Mouse (Mus musculus): ENCODE measurements at regions not wholly inside any gene's neighbourhood (a gene's known extent, or its start where the extent isn't known, plus 50 kb on each side); places are given as distances from the start of the nearest gene placed in this dataset.
"Not testable (repeated sequence)": the region's sequence is repeated elsewhere in the genome, so short reads cannot be mapped to it uniquely, and the experiment has no call there.

DNA sequence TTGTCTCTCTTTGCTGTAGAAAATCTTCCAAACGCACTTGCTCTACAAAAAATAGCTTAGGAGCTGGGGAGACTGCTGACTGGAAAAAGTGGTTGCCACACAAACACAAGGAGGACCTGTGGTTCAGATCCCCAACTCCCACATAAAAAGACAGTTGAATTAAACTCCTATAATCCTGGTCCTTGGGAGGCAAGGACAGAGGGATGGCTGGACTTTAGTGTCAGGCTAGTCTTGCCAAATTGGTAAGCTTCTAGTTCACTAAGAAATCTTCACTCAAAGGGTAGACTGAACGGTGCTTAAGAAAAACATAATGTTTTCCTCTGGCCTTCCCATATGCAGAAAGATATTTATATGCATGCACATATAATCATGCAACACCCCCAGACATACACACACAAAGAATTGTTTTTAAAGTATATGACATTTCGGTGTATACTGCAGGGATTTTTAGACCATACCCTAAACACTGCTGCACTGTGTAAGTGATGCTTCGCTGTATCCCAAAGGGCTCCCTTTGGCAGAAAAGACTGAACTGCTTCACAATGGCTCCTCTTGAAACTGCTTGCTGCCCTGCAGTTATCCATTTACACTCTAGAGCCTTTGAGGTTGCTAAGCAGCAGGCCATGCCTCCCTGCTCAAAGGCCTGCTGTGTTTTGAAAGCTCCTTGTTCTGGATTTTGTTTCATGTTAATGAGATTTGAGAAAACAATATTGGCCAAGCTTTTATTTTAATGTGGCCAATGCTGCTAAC is 1299.3 kb downstream of the Zfp704 start:
- DNase-seq (ENCODE audit: extremely low spot score in 1 of 2, low spot score in 1 of 2): no peak

DNA sequence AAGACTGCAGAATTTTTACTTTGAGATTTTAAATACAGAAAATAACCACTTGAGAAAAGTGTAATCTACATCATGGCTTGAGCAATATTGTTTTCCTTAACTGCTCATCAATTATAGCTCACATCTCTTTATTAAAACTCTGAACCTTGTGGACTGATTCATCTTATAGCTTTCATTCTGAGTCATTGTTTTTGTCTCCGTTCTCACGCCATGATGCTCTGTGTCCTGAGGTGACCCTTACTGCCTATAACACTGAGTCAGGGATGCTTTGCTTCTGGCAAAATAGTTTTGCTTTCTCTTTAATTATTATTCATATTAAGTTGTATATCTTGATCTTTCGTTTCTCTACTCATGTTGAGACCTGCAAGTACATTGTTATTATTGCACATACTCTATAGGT is 1302.6 kb downstream of the Zfp704 start:
- no peak for DNase-seq (ENCODE audit: extremely low spot score in 1 of 2, low spot score in 1 of 2)

DNA sequence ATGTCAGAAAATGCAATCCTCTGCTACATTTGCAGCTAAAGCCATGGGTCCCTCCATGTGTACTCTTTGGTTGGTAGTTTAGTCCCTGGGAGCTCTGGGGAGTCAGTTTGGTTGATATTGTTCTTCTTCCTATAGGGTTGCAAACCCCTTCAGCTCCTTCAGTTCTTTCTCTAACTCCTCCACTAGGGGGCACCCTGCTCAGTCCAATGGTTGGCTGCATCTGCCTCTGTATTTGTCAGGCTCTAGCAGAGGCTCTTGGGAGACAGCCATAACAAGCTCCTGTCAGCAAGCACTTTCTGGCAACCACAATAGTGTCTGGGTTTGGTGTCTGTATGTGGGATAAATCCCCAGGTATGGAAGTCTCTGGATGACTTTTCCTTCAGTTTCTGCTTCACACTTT is 1305.1 kb downstream of the Zfp704 start:
- peak in 1 of 2 experiments; percentile 10 for DNase-seq (ENCODE audit: extremely low spot score in 1 of 2, low spot score in 1 of 2)

DNA sequence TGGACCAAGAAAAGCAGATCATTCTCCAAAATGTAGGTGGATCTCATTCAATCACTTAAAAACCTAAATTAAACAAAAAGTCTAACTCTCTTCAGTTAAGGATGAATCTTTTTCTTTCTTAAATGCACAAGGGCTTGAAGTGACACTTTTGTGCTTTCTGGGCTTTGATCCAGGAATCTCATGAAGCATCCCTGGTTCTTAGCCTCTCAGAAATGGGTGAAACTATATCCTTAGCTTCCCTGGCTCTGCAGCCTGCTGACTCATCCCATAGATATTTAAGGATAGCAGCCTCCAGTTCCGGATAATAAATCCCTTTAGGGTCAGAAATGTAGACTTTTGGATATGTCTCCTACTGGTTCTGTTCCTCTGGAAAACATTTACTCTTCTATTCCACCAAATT is 1316.8 kb downstream of the Zfp704 start:
- DNase-seq (ENCODE audit: extremely low spot score in 1 of 2, low spot score in 1 of 2): no peak

DNA sequence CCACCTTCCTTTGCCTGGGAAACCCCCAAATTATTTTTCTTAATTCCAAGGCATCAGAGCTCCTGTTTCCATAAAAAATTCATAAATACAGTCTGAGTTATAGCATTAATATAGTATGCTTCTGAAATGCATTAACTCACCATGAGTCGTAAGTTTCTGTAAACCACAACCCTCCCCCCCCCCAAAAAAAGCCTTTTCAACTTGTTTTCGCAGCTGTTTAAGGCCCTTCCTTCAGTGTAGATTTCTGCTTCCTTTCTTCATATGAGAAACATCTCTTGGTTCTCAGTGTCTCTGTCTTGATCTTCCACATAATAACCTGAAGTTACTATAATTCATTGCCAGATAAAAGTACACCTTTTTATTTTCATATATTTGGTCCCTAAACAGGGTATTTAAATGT is 1320.3 kb downstream of the Zfp704 start:
- no peak for DNase-seq (ENCODE audit: extremely low spot score in 1 of 2, low spot score in 1 of 2)

DNA sequence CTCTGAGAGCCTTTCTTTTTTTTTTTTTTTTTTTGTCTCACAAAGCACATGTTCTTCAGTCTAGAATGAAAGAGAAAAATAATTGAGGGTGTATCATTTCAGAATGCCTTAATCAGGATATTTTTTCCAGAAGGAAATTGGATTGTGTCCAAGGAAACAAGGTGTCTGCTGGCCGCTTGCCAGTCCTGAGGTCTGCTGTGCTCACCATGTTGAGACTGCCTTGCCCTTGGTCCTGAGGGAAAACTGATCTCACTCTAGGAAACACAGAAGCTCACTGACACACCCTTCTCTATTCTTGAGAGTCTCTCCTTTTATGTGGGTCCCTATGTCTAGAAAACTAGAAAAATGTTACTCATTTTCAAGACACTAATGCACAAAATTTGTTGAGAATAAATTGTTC is 1321.4 kb downstream of the Zfp704 start:
- no peak for DNase-seq (ENCODE audit: extremely low spot score in 1 of 2, low spot score in 1 of 2)

DNA sequence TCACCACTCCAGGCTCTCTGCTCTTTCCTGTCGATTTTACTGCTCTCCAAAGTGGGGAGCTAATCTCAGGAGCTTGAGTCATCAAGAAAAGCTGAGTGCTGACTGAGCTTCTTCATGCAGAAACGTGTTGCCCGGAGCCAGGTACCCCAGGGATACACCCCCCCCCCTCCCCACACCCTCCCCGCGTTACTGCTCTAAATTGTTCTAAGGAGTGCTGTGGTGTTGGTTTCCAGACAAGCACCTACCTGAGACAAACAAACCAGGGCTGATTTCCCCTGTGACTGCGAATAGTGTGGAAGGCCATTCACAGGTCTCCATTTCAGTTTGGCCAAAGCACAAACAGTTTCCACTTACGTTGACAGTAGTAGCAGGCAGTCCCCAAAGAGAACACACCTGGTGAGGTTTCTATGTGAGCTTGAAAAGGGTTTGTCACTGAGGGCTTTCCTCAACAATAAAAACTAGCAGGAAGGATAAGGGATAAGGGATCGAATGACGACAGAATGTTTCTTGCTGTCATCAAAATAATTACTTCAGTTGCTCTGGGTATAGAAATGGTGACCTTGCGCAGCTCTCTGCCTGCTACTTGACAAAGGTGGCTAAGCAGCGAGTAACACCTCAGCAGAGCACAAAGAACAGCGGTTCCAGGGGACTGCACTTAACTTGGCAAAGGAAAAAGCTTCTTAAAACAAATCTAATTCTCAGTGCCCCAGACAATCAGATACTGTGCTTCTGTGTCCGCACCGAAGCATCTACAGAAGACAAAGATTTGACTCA is 1325.0 kb downstream of the Zfp704 start:
- no peak for DNase-seq (ENCODE audit: extremely low spot score in 1 of 2, low spot score in 1 of 2)

DNA sequence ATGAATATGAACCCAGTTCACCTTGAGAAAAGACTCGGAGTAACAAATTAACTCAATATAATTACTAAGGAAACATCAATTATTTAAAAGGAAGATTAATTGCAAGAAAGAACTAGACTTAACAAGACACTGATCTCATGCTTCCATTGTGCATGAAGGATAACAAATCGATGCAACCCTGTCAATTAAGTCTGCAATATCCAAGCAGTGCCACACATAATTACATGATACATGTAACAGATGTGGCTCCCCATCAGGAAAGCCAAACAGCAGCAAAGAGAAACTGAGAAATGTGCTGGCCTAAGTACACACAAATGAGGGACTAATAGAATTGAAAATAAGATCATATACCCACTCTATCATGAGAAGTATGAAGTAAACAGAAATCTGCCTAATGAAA is 1327.5 kb downstream of the Zfp704 start:
- DNase-seq (ENCODE audit: extremely low spot score in 1 of 2, low spot score in 1 of 2): no peak

DNA sequence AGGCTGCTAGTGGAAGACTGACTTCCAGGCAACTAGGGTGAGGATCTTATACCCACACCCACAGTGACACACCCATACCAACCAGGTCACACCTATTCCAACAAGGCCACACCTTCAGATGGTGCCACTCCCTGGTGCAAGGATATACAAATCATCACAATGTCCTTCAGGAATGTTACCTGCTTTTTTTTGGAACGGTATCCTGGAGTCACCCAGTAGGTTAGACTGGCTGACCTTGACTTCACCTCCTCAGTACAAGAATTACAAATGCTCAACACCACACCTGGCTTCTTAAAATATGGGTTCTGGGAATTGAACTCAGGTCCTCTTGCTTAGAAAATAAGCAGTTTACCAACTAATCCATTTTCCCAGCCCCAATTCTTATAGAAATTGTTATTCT is 1333.2 kb downstream of the Zfp704 start:
- DNase-seq (ENCODE audit: extremely low spot score in 1 of 2, low spot score in 1 of 2): no peak

DNA sequence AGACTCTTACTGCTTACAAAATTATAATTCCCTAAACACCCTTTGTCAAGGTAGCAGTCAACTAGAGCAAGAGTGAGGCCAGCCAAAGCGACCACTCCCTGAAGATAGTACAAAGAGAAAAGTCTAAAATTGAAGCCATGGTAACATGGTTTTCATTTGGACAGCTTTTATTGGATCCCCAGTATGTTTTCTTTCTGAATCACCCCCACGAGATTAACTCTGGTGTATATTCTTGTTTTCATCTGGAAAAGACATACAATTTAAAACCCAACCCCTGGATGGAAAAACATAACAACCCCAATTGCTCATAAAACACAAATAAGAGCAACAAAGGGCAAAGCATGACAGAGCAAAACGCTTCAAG is 1339.0 kb downstream of the Zfp704 start:
- no peak for DNase-seq (ENCODE audit: extremely low spot score in 1 of 2, low spot score in 1 of 2)

DNA sequence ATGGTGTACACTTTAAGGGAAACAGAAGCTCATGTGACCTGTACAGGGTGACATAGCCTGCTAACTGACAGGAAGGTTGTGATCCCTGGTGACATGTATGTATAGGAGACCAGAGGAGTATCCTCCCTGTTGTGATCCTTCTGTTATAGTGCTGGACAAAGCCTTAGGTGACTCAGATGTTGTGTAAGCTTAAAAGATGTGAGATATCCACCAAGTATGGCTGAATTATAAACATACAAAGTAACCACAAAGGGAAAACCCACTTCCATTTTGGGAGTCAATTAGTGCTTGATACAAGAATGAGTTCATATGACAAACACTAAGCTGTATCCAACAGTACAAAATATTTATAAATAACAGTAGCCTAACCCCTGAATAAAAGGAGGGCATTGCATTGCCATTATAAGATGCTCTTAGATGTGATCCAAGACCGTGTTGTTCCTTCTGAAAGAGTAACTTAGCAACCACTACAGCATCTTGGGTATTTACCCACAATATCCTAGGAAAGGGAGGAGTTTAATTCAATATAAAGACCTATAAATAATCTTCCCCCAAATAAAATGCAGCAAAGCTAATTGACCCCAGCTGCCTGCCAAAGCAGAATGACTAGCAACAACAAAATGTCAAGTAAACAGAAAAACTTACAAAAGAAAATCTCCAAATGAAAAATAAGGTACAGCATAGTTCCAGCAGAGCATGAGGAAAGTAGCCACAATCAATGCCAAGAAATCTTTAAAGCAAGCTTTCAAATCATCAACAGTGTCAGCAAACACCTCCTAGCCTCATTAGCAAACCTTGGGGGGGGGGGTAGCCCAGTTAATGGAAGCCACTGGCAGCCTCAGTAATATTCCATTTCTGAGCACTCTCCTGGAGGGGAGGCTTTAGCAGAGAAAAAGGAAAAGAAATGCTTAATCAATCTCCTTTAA is 1339.6 kb downstream of the Zfp704 start:
- no peak for DNase-seq (ENCODE audit: extremely low spot score in 1 of 2, low spot score in 1 of 2)

DNA sequence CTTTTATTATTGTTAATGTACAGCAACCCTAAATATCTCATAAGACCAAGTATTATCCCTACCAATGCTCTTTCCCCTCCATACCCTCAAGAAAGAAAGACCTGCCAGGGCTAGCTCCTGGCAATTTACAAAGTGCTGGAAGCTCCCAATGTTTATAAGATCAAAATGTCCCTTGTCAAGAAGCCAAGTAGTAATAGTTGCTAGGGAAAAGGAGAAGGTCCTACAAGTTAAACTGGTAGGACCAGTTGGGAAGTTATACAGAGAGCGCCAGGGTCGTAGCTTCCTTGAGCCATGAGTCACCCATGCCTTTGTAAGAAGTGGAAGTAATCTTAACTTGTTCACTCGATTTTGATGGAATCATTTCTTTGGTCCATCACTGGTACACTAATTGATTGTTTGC is 1344.1 kb downstream of the Zfp704 start:
- DNase-seq (ENCODE audit: extremely low spot score in 1 of 2, low spot score in 1 of 2): no peak

DNA sequence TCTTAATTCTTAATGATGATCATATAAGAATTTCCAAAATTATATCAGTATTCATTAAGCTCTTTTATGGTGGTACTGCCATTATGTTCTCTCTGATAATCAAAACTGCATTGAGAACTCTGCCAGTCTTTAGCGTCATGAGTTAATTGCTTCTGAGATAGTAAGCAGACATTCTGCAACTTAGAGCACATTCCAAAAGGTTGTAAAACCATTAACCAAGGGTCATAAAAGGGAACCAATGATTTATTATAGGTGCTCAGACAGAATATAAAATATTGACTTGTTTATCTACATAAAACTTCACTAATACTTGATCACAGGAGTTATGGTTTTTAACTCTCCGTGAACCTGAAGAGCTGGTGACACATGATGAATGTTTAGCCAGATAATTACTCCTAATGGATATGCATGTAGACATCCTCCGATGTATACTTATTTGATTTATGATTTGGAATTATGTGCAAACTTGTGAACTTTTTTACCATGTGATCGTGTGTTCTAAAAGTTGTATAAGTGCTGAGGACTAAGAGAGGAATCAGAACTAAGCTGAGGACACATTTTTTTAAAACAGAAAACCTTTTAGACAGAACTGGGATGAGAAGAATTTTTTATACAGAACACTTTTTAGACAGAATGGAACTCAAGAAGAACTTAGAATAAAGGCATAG is 1345.4 kb downstream of the Zfp704 start:
- DNase-seq (ENCODE audit: extremely low spot score in 1 of 2, low spot score in 1 of 2): no peak

DNA sequence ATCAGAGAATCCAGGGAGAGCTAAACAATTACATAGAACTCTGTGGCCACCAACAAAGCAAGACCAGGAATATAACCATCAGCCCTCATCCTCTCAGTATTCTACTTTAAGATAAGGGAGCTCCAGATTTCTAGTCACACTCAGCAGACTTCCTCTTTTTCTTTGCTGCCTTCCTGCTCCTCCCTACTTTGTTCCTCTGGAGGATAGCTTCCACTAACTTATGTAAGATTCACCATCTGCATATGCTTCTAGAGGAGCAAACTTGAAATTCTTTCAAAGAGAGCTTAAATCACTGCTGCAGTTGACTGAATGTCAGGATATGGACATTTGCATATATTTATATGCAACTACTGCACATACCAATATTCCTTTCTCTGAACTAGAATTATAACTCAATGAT is 1352.6 kb downstream of the Zfp704 start:
- DNase-seq (ENCODE audit: extremely low spot score in 1 of 2, low spot score in 1 of 2): no peak

DNA sequence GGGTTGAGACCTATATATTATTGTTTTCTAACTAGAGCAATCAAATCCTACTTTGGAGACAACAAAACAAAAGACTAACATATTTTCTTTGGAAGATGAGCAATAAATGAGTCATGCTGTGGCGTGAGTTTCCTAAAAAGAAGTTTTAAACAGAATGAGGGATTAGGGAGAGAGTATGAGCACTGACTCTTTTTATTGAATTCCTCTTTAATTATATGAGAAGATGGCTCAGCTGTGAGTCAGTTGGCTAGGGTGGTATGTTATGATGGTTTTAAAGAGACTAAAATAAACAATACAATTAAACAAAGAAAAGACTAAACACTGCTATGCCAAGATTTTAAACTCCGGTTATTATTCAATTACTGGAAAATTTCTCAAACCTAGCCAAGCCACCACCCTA is 1357.6 kb downstream of the Zfp704 start:
- no peak for DNase-seq (ENCODE audit: extremely low spot score in 1 of 2, low spot score in 1 of 2)

DNA sequence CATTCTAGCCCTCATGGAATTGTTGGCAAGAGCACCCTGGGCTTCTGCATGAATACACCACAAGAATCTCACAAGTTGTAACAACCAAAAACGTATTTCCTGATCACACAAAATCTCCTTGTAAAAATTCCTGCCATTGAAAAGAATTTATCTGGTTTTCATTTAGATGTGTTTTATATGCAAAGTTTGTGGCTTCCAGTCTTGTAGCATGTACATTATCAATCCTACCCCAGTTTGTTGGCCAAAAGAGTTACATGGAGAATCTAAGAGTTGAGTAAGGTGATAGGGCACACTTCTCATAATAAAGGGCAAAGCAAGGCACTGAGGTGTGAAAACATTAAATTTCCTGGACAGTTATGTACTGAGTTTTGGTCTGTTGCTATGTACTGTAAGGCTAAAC is 1361.0 kb downstream of the Zfp704 start:
- no peak for DNase-seq (ENCODE audit: extremely low spot score in 1 of 2, low spot score in 1 of 2)

DNA sequence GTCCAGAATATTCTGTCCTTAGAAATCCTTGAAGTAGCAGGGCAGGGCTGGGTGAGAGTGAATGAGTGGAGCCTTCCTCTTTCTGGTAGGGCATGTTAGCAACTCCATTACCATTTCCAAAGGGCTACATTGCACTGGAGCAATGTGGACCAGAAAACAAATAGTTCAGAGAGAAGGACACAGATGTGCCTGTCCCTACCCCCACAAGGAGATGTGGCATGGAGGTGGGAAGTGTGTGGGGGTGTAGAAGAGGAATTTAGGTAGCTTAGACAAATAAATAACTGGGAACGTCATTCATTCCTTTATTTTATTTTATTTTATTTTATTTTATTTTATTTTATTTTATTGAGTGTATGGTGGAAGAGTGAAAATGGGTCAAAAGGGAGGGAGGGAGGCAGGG is 1364.1 kb downstream of the Zfp704 start:
- DNase-seq (ENCODE audit: extremely low spot score in 1 of 2, low spot score in 1 of 2): peak; percentile 31 to 34

DNA sequence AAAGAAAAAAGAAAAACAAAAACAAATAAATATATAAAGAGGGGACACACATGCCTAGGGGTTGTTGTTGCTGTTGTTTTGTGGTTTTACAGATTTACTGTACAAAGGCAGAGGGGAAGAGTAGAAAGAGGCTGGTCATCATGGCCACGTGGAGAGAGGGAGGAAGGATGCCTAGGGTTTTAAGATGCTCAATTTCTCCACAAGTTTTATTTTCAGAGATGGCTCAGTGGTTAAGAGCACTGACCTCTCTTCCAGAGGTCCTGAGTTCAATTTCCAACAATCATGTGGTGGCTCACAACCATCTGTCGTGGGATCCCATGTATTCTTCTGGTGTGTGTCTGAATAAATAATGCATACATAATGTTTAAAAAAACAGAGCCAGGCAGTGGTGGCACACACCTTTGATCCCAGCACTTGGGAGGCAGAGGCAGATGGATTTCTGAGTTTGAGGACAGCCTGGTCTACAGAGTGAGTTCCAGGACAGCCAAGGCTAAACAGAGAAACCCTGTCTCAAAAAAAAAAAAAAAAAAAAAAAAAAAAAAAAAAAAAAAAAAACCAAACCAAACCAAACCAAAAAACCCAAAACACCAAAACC is 1364.6 kb downstream of the Zfp704 start:
- peak; percentile 8 to 9 for DNase-seq (ENCODE audit: extremely low spot score in 1 of 2, low spot score in 1 of 2)

DNA sequence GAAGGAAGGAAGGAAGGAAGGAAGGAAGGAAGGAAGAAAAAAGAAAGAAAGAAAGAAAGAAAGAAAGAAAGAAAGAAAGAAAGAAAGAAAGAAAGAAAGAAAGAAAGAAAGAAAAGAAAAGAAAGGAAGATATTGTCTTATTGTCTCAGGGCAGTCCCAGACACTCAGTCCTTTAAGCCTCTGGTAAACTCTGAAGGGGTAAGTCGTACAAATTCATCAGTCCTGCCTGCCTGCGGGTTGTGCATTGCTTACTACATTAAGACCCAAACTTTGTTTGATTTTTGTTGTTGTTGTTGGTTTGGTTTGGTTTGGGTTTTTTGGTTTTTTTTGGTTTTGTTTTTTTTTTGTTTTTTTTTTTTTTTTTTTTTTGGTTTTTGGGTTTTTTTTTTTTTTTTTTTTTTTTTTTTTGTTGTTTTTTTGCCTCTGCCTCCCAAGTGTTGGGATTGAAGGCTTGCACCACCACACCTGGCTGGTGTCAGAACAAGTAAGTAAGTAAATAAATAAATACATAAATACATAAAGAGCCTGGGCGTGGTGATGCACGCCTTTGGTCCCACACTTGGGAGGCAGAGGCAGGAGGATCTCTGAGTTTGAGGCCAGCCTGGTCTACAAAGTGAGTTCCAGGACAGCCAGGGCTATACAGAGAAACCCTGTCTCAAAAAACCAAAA is 1365.2 kb downstream of the Zfp704 start:
- DNase-seq (ENCODE audit: extremely low spot score in 1 of 2, low spot score in 1 of 2): not testable (repeated sequence)

All from layer of hippocampus, postnatal 25 days (tissue).